Mouse (Mus musculus) myocyte (in vitro differentiated cells): ENCODE data around the gene Gm17571.

Experiments
- CEBPB ChIP-seq: IDR thresholded peaks from 2 replicates; pipeline ENCODE4 v1.6.1; 2011; ENCODE audit warnings: mild to moderate bottlenecking, moderate library complexity; ENCODE audit not compliant: poor library complexity, insufficient read depth, severe bottlenecking
- MAX ChIP-seq: IDR thresholded peaks from one replicate; pipeline ENCODE4 v1.6.1; 2011; ENCODE audit warnings: low read depth, mild to moderate bottlenecking, control low read depth
- MYOG ChIP-seq, 3 experiments: IDR thresholded peaks; one replicate each; pipeline ENCODE4 v1.6.1; 2011; ENCODE audit warnings: control low read depth in 2 of 3, low read depth in 2 of 3, mild to moderate bottlenecking in 2 of 3; ENCODE audit not compliant: insufficient read length in 2 of 3, control insufficient read depth in 1 of 3, insufficient read depth in 1 of 3
- POLR2A ChIP-seq: IDR thresholded peaks from one replicate; pipeline ENCODE4 v1.6.1; 2011; ENCODE audit warnings: low read depth, mild to moderate bottlenecking, control low read depth, moderate library complexity; ENCODE audit not compliant: insufficient read length
- POLR2AphosphoS2 ChIP-seq: IDR thresholded peaks from one replicate; pipeline ENCODE4 v1.6.1; 2011; ENCODE audit warnings: low read depth, control low read depth; ENCODE audit not compliant: insufficient read length
- REST ChIP-seq: IDR thresholded peaks from one replicate; pipeline ENCODE4 v1.6.1; 2011; ENCODE audit warnings: mild to moderate bottlenecking, control low read depth, moderate library complexity; ENCODE audit not compliant: insufficient read depth, insufficient read length
- TCF12 ChIP-seq: IDR thresholded peaks from one replicate; pipeline ENCODE4 v1.6.1; 2011; ENCODE audit warnings: mild to moderate bottlenecking, control low read depth; ENCODE audit not compliant: poor library complexity, insufficient read depth, severe bottlenecking
- USF1 ChIP-seq: IDR thresholded peaks from one replicate; pipeline ENCODE4 v1.6.1; 2011; ENCODE audit warnings: low read depth, mild to moderate bottlenecking, control low read depth, moderate library complexity

DNA sequence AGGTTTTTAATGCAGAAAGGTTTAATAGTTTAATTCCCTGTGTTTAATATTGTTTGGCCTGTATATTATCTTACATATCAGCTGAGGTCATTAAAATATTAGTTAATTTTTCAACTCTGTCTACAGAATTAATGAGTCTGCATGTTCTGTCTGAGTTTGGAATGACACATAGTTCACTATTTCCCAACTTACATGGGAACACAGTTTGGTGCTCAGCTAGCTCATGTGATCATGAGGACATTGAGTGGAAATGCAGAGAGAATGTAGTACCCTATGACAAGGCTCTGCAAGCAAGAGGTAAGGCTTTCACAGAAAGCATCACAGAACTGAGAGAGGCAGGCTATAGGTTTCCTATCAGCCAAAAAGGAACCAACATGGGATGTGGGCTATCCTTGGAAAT is 49.0 kb upstream of the Gm17571 start:
- TF ChIP-seq REST (no peak), POLR2A (no peak), TCF12 (no peak), CEBPB (no peak), POLR2AphosphoS2 (no peak), MAX (no peak), MYOG (IDR thresholded peaks at IDR 0.05; ENCODE audit: control insufficient read depth in 1 of 3, insufficient read depth in 1 of 3, insufficient read length in 2 of 3, low read depth in 2 of 3) (no peak), USF1 (no peak)
